Mouse (Mus musculus) lung, adult 2 months (tissue): Measurements from ENCODE around the gene Aip.

ENCODE experiments used
- CTCF ChIP-seq: fragments of 200-500 bp; IDR thresholded peaks from 2 replicates; pipeline ENCODE4 v1.5.1; 2011; ENCODE audit warnings: mild to moderate bottlenecking, low read length, control low read depth; ENCODE audit not compliant: insufficient read depth
- POLR2A ChIP-seq: fragments of 200-500 bp; IDR thresholded peaks from 2 replicates; pipeline ENCODE4 v1.6.1; 2011; ENCODE audit warnings: low read depth, mild to moderate bottlenecking, control low read depth, low read length, borderline replicate concordance; ENCODE audit errors: extremely low read depth

- TF ChIP-seq CTCF (no peak), POLR2A (no peak)
These were observed 22.4 kb downstream of the Aip start for GRCm38 (mm10) chr19:4103294-4103693.
